Mouse (Mus musculus) myocyte (in vitro differentiated cells): Measurements from ENCODE around the gene Alk.

Source experiments
- MAX ChIP-seq: IDR thresholded peaks from one replicate; pipeline ENCODE4 v1.6.1; 2011; ENCODE audit warnings: low read depth, mild to moderate bottlenecking, control low read depth
- MYOD1 ChIP-seq, 3 experiments: IDR thresholded peaks; one replicate each; pipeline ENCODE4 v1.6.1; 2011; ENCODE audit warnings: control low read depth in 2 of 3, low read depth in 2 of 3, mild to moderate bottlenecking in 2 of 3, moderate library complexity in 1 of 3; ENCODE audit not compliant: insufficient read length in 2 of 3, control insufficient read depth in 1 of 3
- MYOG ChIP-seq, 3 experiments: IDR thresholded peaks; one replicate each; pipeline ENCODE4 v1.6.1; 2011; ENCODE audit warnings: control low read depth in 2 of 3, low read depth in 2 of 3, mild to moderate bottlenecking in 2 of 3; ENCODE audit not compliant: insufficient read length in 2 of 3, control insufficient read depth in 1 of 3, insufficient read depth in 1 of 3
- POLR2A ChIP-seq: IDR thresholded peaks from one replicate; pipeline ENCODE4 v1.6.1; 2011; ENCODE audit warnings: low read depth, mild to moderate bottlenecking, control low read depth, moderate library complexity; ENCODE audit not compliant: insufficient read length
- REST ChIP-seq: IDR thresholded peaks from one replicate; pipeline ENCODE4 v1.6.1; 2011; ENCODE audit warnings: mild to moderate bottlenecking, control low read depth, moderate library complexity; ENCODE audit not compliant: insufficient read depth, insufficient read length
- TCF12 ChIP-seq: IDR thresholded peaks from one replicate; pipeline ENCODE4 v1.6.1; 2011; ENCODE audit warnings: mild to moderate bottlenecking, control low read depth; ENCODE audit not compliant: poor library complexity, insufficient read depth, severe bottlenecking
- TCF3 ChIP-seq: IDR thresholded peaks from one replicate; pipeline ENCODE4 v1.6.1; 2011; ENCODE audit warnings: low read depth, control low read depth; ENCODE audit not compliant: insufficient read length
- USF1 ChIP-seq: IDR thresholded peaks from one replicate; pipeline ENCODE4 v1.6.1; 2011; ENCODE audit warnings: low read depth, mild to moderate bottlenecking, control low read depth, moderate library complexity

- TF ChIP-seq POLR2A: no peak
- no peak for TF ChIP-seq MAX
- TF ChIP-seq REST: no peak
- TF ChIP-seq USF1: no peak
- no peak for TF ChIP-seq MYOD1 (IDR thresholded peaks at IDR 0.05; ENCODE audit: control insufficient read depth in 1 of 3, insufficient read length in 2 of 3, low read depth in 2 of 3)
- no peak for TF ChIP-seq TCF12
- TF ChIP-seq MYOG (IDR thresholded peaks at IDR 0.05; ENCODE audit: control insufficient read depth in 1 of 3, insufficient read depth in 1 of 3, insufficient read length in 2 of 3, low read depth in 2 of 3): no peak
- no peak for TF ChIP-seq TCF3
Measured at GRCm38 (mm10) chr17:71864039-71864438, 740.4 kb downstream of the Alk start.
